Mouse (Mus musculus): ENCODE measurements around the gene 6430550D23Rik. TPM values are rescaled to one million over a fixed set of nuclear protein-coding genes. Genes with fewer than 3 reads are reported as not detected.
A peak's percentile ranks its signal among the peaks of the same experiment; 100 is the strongest.

Gene 6430550D23Rik
- total RNA-seq (2015) = 0.10 and 0.74 TPM in 2 replicates
- 0.20 and 0.92 TPM in 2 replicates for total RNA-seq (2017)

GRCm38 (mm10) chr2:156007888-156008532 is at the start of gene 6430550D23Rik, which contains the start of gene Ergic3:
Gene 6430550D23Rik, minus strand, starts transcription at chr2:156007977.
Gene Ergic3, plus strand, starts transcription at chr2:156008045.
- ATAC-seq (replicated peaks; ENCODE audit: poor library complexity) = peak; percentile 99

GRCm38 (mm10) chr2:156052816-156053215 is 45.0 kb upstream of the 6430550D23Rik start, which contains the start of gene Fer1l4:
Gene Fer1l4, minus strand, starts transcription at chr2:156052947.
- ATAC-seq (replicated peaks; ENCODE audit: poor library complexity) = no peak

- ATAC-seq (replicated peaks; ENCODE audit: poor library complexity) = peak; percentile 64; the same call in 1 of the 2 replicates
Observed at GRCm38 (mm10) chr2:156047929-156048328, 40.2 kb upstream of the 6430550D23Rik start.

- no peak for ATAC-seq (replicated peaks; ENCODE audit: poor library complexity)
Observed at GRCm38 (mm10) chr2:156042903-156043302, 35.1 kb upstream of the 6430550D23Rik start.

GRCm38 (mm10) chr2:156039390-156039789 is 31.6 kb upstream of the 6430550D23Rik start:
- no peak for ATAC-seq (replicated peaks; ENCODE audit: poor library complexity)

GRCm38 (mm10) chr2:156025482-156025881 is 17.7 kb upstream of the 6430550D23Rik start:
- ATAC-seq (replicated peaks; ENCODE audit: poor library complexity) = no peak

- ATAC-seq (replicated peaks; ENCODE audit: poor library complexity) = peak; percentile 43
Observed at GRCm38 (mm10) chr2:156021765-156022164, 14.0 kb upstream of the 6430550D23Rik start.

- peak; percentile 83 for ATAC-seq (replicated peaks; ENCODE audit: poor library complexity)
Observed at GRCm38 (mm10) chr2:156021219-156021618, 13.4 kb upstream of the 6430550D23Rik start.

GRCm38 (mm10) chr2:156018106-156018505 is 10.3 kb upstream of the 6430550D23Rik start:
- ATAC-seq (replicated peaks; ENCODE audit: poor library complexity) = no peak

- no peak for ATAC-seq (replicated peaks; ENCODE audit: poor library complexity)
Observed at GRCm38 (mm10) chr2:156005393-156005792, 2.4 kb downstream of the 6430550D23Rik start.

- peak; percentile 36 for ATAC-seq (replicated peaks; ENCODE audit: poor library complexity)
Observed at GRCm38 (mm10) chr2:155991863-155992321, 15.9 kb downstream of the 6430550D23Rik start.

GRCm38 (mm10) chr2:155991151-155991550 is 16.6 kb downstream of the 6430550D23Rik start:
- ATAC-seq (replicated peaks; ENCODE audit: poor library complexity) = no peak

- ATAC-seq (replicated peaks; ENCODE audit: poor library complexity) = peak; percentile 97
Observed at GRCm38 (mm10) chr2:155989085-155989484, 18.7 kb downstream of the 6430550D23Rik start.

GRCm38 (mm10) chr2:155987131-155987530 is 20.6 kb downstream of the 6430550D23Rik start:
- ATAC-seq (replicated peaks; ENCODE audit: poor library complexity) = no peak

GRCm38 (mm10) chr2:155985776-155986175 is 22.0 kb downstream of the 6430550D23Rik start:
- no peak for ATAC-seq (replicated peaks; ENCODE audit: poor library complexity)

- peak; percentile 99 for ATAC-seq (replicated peaks; ENCODE audit: poor library complexity)
Observed at GRCm38 (mm10) chr2:155979328-155979991, 28.3 kb downstream of the 6430550D23Rik start.

GRCm38 (mm10) chr2:155974087-155974731 is 33.6 kb downstream of the 6430550D23Rik start:
- ATAC-seq (replicated peaks; ENCODE audit: poor library complexity) = no peak

GRCm38 (mm10) chr2:155973348-155973747 is 34.4 kb downstream of the 6430550D23Rik start:
- no peak for ATAC-seq (replicated peaks; ENCODE audit: poor library complexity)

- peak; percentile 66 for ATAC-seq (replicated peaks; ENCODE audit: poor library complexity)
Observed at GRCm38 (mm10) chr2:155962991-155963390, 44.8 kb downstream of the 6430550D23Rik start.

- no peak for ATAC-seq (replicated peaks; ENCODE audit: poor library complexity)
Observed at GRCm38 (mm10) chr2:155961862-155962261, 45.9 kb downstream of the 6430550D23Rik start.

- no peak for ATAC-seq (replicated peaks; ENCODE audit: poor library complexity)
Observed at GRCm38 (mm10) chr2:155959981-155960380, 47.8 kb downstream of the 6430550D23Rik start.
